Mouse (Mus musculus): ENCODE measurements around the gene App. TPM values are rescaled to one million over a fixed set of nuclear protein-coding genes. Genes with fewer than 3 reads are reported as not detected.

The App gene
- polyA plus RNA-seq, 1 experiment, result 59.8 TPM

- Histone ChIP-seq H3K27ac (ENCODE audit: control insufficient read depth, insufficient read depth, low read length) (no peak overlapping the region), H3K4me1 (replicated peaks; ENCODE audit: control insufficient read depth, insufficient read depth, low read length) (no peaks in the 10 kb centered on the region), H3K27me3 (ENCODE audit: control insufficient read depth, insufficient read depth, low read length) (no peaks in the 10 kb centered on the region), H3K4me3 (ENCODE audit: control insufficient read depth, insufficient read depth, low read length) (no peak overlapping the region), H3K36me3 (ENCODE audit: control insufficient read depth, insufficient read depth, low read length) (no peaks in the 10 kb centered on the region)
- DNase-seq, result no peak
- TF ChIP-seq POLR2A (IDR thresholded peaks at IDR 0.05; ENCODE audit: control insufficient read depth, extremely low read depth, insufficient read depth, low read length, poor library complexity) (no peak), CTCF (IDR thresholded peaks at IDR 0.05; ENCODE audit: borderline replicate concordance, control insufficient read depth, extremely low read depth, insufficient read depth, low read length, poor library complexity) (no peak)
- 97% methylated on average over 6 of the region's 6 CpGs for WGBS
Measured at GRCm38 (mm10) chr16:85118916-85119315, 54.6 kb downstream of the App start.

GRCm38 (mm10) chr16:85117541-85117940, 56.0 kb downstream of the App start:
- Histone ChIP-seq H3K4me3 (ENCODE audit: control insufficient read depth, insufficient read depth, low read length) (no peak overlapping the region), H3K27me3 (ENCODE audit: control insufficient read depth, insufficient read depth, low read length) (no peaks in the 10 kb centered on the region), H3K4me1 (replicated peaks; ENCODE audit: control insufficient read depth, insufficient read depth, low read length) (no peaks in the 10 kb centered on the region), H3K27ac (ENCODE audit: control insufficient read depth, insufficient read depth, low read length) (no peak overlapping the region), H3K36me3 (ENCODE audit: control insufficient read depth, insufficient read depth, low read length) (no peaks in the 10 kb centered on the region)
- DNase-seq, result no peak
- TF ChIP-seq POLR2A (IDR thresholded peaks at IDR 0.05; ENCODE audit: control insufficient read depth, extremely low read depth, insufficient read depth, low read length, poor library complexity) (no peak), CTCF (IDR thresholded peaks at IDR 0.05; ENCODE audit: borderline replicate concordance, control insufficient read depth, extremely low read depth, insufficient read depth, low read length, poor library complexity) (no peak)
- WGBS, result 97% methylated on average over 1 of the region's 1 CpGs

- no peak overlapping the region for H3K4me3 ChIP-seq (ENCODE audit: control insufficient read depth, insufficient read depth, low read length)
- no peaks in the 10 kb centered on the region for H3K27me3 ChIP-seq (ENCODE audit: control insufficient read depth, insufficient read depth, low read length)
- no peaks in the 10 kb centered on the region for H3K4me1 ChIP-seq (replicated peaks; ENCODE audit: control insufficient read depth, insufficient read depth, low read length)
- H3K36me3 ChIP-seq (ENCODE audit: control insufficient read depth, insufficient read depth, low read length), result no peaks in the 10 kb centered on the region
- TF ChIP-seq CTCF (IDR thresholded peaks at IDR 0.05; ENCODE audit: borderline replicate concordance, control insufficient read depth, extremely low read depth, insufficient read depth, low read length, poor library complexity) (no peak), POLR2A (IDR thresholded peaks at IDR 0.05; ENCODE audit: control insufficient read depth, extremely low read depth, insufficient read depth, low read length, poor library complexity) (no peak)
- no peak overlapping the region for H3K27ac ChIP-seq (ENCODE audit: control insufficient read depth, insufficient read depth, low read length)
- WGBS, result 95% methylated on average over 5 of the region's 5 CpGs
- DNase-seq, result no peak
Measured at GRCm38 (mm10) chr16:85115837-85116236, 57.7 kb downstream of the App start.

- no peak for DNase-seq
- H3K4me1 ChIP-seq (replicated peaks; ENCODE audit: control insufficient read depth, insufficient read depth, low read length), result no peaks in the 10 kb centered on the region
- no peak overlapping the region for H3K4me3 ChIP-seq (ENCODE audit: control insufficient read depth, insufficient read depth, low read length)
- WGBS, result 98% methylated on average over 1 of the region's 1 CpGs
- no peak for TF ChIP-seq CTCF (IDR thresholded peaks at IDR 0.05; ENCODE audit: borderline replicate concordance, control insufficient read depth, extremely low read depth, insufficient read depth, low read length, poor library complexity)
- TF ChIP-seq POLR2A (IDR thresholded peaks at IDR 0.05; ENCODE audit: control insufficient read depth, extremely low read depth, insufficient read depth, low read length, poor library complexity), result no peak
- H3K27me3 ChIP-seq (ENCODE audit: control insufficient read depth, insufficient read depth, low read length), result no peaks in the 10 kb centered on the region
- H3K27ac ChIP-seq (ENCODE audit: control insufficient read depth, insufficient read depth, low read length), result no peak overlapping the region
- no peaks in the 10 kb centered on the region for H3K36me3 ChIP-seq (ENCODE audit: control insufficient read depth, insufficient read depth, low read length)
Measured at GRCm38 (mm10) chr16:85114742-85115141, 58.8 kb downstream of the App start.

GRCm38 (mm10) chr16:85113941-85114340, 59.6 kb downstream of the App start:
- Histone ChIP-seq H3K27me3 (ENCODE audit: control insufficient read depth, insufficient read depth, low read length) (no peaks in the 10 kb centered on the region), H3K4me3 (ENCODE audit: control insufficient read depth, insufficient read depth, low read length) (no peak overlapping the region), H3K36me3 (ENCODE audit: control insufficient read depth, insufficient read depth, low read length) (no peaks in the 10 kb centered on the region), H3K27ac (ENCODE audit: control insufficient read depth, insufficient read depth, low read length) (no peak overlapping the region), H3K4me1 (replicated peaks; ENCODE audit: control insufficient read depth, insufficient read depth, low read length) (no peaks in the 10 kb centered on the region)
- WGBS, result 68% methylated on average over 2 of the region's 2 CpGs
- TF ChIP-seq POLR2A (IDR thresholded peaks at IDR 0.05; ENCODE audit: control insufficient read depth, extremely low read depth, insufficient read depth, low read length, poor library complexity) (no peak), CTCF (IDR thresholded peaks at IDR 0.05; ENCODE audit: borderline replicate concordance, control insufficient read depth, extremely low read depth, insufficient read depth, low read length, poor library complexity) (no peak)
- no peak for DNase-seq

GRCm38 (mm10) chr16:85112254-85112653, 61.3 kb downstream of the App start:
- Histone ChIP-seq H3K27me3 (ENCODE audit: control insufficient read depth, insufficient read depth, low read length) (no peaks in the 10 kb centered on the region), H3K4me3 (ENCODE audit: control insufficient read depth, insufficient read depth, low read length) (no peak overlapping the region), H3K4me1 (replicated peaks; ENCODE audit: control insufficient read depth, insufficient read depth, low read length) (no peaks in the 10 kb centered on the region), H3K36me3 (ENCODE audit: control insufficient read depth, insufficient read depth, low read length) (no peaks in the 10 kb centered on the region), H3K27ac (ENCODE audit: control insufficient read depth, insufficient read depth, low read length) (no peak overlapping the region)
- TF ChIP-seq CTCF (IDR thresholded peaks at IDR 0.05; ENCODE audit: borderline replicate concordance, control insufficient read depth, extremely low read depth, insufficient read depth, low read length, poor library complexity), result no peak
- TF ChIP-seq POLR2A (IDR thresholded peaks at IDR 0.05; ENCODE audit: control insufficient read depth, extremely low read depth, insufficient read depth, low read length, poor library complexity), result no peak
- WGBS, result 91% methylated on average over 2 of the region's 2 CpGs
- no peak for DNase-seq

GRCm38 (mm10) chr16:85110428-85110827, 63.1 kb downstream of the App start:
- no peak for TF ChIP-seq CTCF (IDR thresholded peaks at IDR 0.05; ENCODE audit: borderline replicate concordance, control insufficient read depth, extremely low read depth, insufficient read depth, low read length, poor library complexity)
- no peak for TF ChIP-seq POLR2A (IDR thresholded peaks at IDR 0.05; ENCODE audit: control insufficient read depth, extremely low read depth, insufficient read depth, low read length, poor library complexity)
- no peak overlapping the region for H3K4me3 ChIP-seq (ENCODE audit: control insufficient read depth, insufficient read depth, low read length)
- no peaks in the 10 kb centered on the region for H3K36me3 ChIP-seq (ENCODE audit: control insufficient read depth, insufficient read depth, low read length)
- WGBS, result 93% methylated on average over 13 of the region's 13 CpGs
- DNase-seq, result no peak
- no peaks in the 10 kb centered on the region for H3K27me3 ChIP-seq (ENCODE audit: control insufficient read depth, insufficient read depth, low read length)
- H3K27ac ChIP-seq (ENCODE audit: control insufficient read depth, insufficient read depth, low read length), result no peak overlapping the region
- H3K4me1 ChIP-seq (replicated peaks; ENCODE audit: control insufficient read depth, insufficient read depth, low read length), result no peaks in the 10 kb centered on the region

All from thymus, adult 2 months (tissue).